Mouse (Mus musculus) forebrain, embryonic 14.5 days (tissue): ENCODE data around the gene Cyp26b1. TPM values are rescaled to one million over a fixed set of nuclear protein-coding genes. Genes with fewer than 3 reads are reported as not detected.

Experiments used
- ATAC-seq: fragments of 200-750 bp; cut with Nextera tagmentation; 2 replicates; pipeline ENCODE4 v1.8.0; 2017; ENCODE audit warnings: mild to moderate bottlenecking, moderate library complexity
- DNase-seq: peaks from one replicate; pipeline ENCODE4 v3.0.0-alpha.2; 2015; ENCODE audit warnings: low spot score
- H3K27ac ChIP-seq: fragments of 300-500 bp; sonication (generic); 2 replicates; pipeline ENCODE4 v1.5.1; 2014; ENCODE audit warnings: low read depth, mild to moderate bottlenecking, control low read depth, low read length, moderate library complexity
- H3K27me3 ChIP-seq: fragments of 300-500 bp; sonication (generic); replicated peaks from 2 replicates; pipeline ENCODE4 v1.6.1; 2014; ENCODE audit warnings: low read length, control low read depth, mixed read lengths; ENCODE audit not compliant: control insufficient read depth, insufficient read depth
- H3K36me3 ChIP-seq: fragments of 300-500 bp; sonication (generic); 2 replicates; pipeline ENCODE4 v1.6.1; 2014; ENCODE audit warnings: low read length, control low read depth; ENCODE audit not compliant: control insufficient read depth, insufficient read depth
- H3K4me1 ChIP-seq: fragments of 300-500 bp; sonication (generic); 2 replicates; pipeline ENCODE4 v1.6.1; 2014; ENCODE audit warnings: antibody characterized with exemption, low read length, control low read depth; ENCODE audit not compliant: control insufficient read depth, insufficient read depth
- H3K4me2 ChIP-seq: fragments of 300-500 bp; sonication (generic); 2 replicates; pipeline ENCODE4 v1.6.1; 2014; ENCODE audit warnings: mild to moderate bottlenecking, control low read depth, low read length
- H3K4me3 ChIP-seq: fragments of 300-500 bp; sonication (generic); 2 replicates; pipeline ENCODE4 v1.5.1; 2014; ENCODE audit warnings: low read depth, low read length, control low read depth
- H3K9ac ChIP-seq: fragments of 300-500 bp; sonication (generic); 2 replicates; pipeline ENCODE4 v1.6.1; 2014; ENCODE audit warnings: mild to moderate bottlenecking, low read length, control low read depth, moderate library complexity
- H3K9me3 ChIP-seq: fragments of 300-500 bp; sonication (generic); replicated peaks from 2 replicates; pipeline ENCODE4 v1.6.1; 2016; ENCODE audit warnings: low read length, control low read depth, mixed read lengths; ENCODE audit not compliant: control insufficient read depth
- WGBS: fragments of 180-500 bp; shearing (Covaris S2); extraction: QIAGEN DNeasy Blood & Tissue Kit; methylation state at CpG from one replicate; pipeline ENCODE4 v1.1.7; 2014; 5-methylcytosine and 5-hydroxymethylcytosine counted together
- polyA plus RNA-seq: library from polyadenylated mRNA; unstranded; fragments of >200 nt; fragmentation: Nextera tagmentation; extraction: Ambion mirVana; gene quantifications from 2 replicates; pipeline ENCODE4 v1.2.1, GENCODE M21; 2014

Cyp26b1 gene
- polyA plus RNA-seq: 1.5 and 2.6 TPM in 2 replicates

- H3K4me3 ChIP-seq: no peak within 1 kb of the TSS
- no peak for DNase-seq
- no peak within 1 kb of the TSS for H3K4me2 ChIP-seq
- no peaks in the 10 kb centered on the region for H3K9me3 ChIP-seq
- no peak within 1 kb of the TSS for H3K9ac ChIP-seq
- no peak within 1 kb of the TSS for H3K27ac ChIP-seq
- no peak for ATAC-seq
- H3K36me3 ChIP-seq: no peaks in the 10 kb centered on the region
- WGBS: 79% methylated on average over 9 of the region's 10 CpGs
- peaks cover 19% of the 10 kb centered on the region for H3K27me3 ChIP-seq
- H3K4me1 ChIP-seq: no peaks in the 10 kb centered on the region
Observed at GRCm38 (mm10) chr6:84593693-84594092, at the start of gene Cyp26b1. Cyp26b1 (minus strand) TSS chr6:84593908.

GRCm38 (mm10) chr6:84641062-84641431 is 47.3 kb upstream of the Cyp26b1 start:
- Histone ChIP-seq H3K27me3 (no peaks in the 10 kb centered on the region), H3K4me3 (no peak overlapping the region), H3K9ac (no peak overlapping the region), H3K36me3 (no peaks in the 10 kb centered on the region), H3K4me1 (no peaks in the 10 kb centered on the region), H3K9me3 (no peaks in the 10 kb centered on the region), H3K27ac (no peak overlapping the region), H3K4me2 (no peak overlapping the region)
- WGBS: 85% methylated on average over 4 of the region's 4 CpGs
- no peak for ATAC-seq
- DNase-seq: no peak

- Histone ChIP-seq H3K27ac (no peak overlapping the region), H3K9ac (no peak overlapping the region), H3K27me3 (no peaks in the 10 kb centered on the region), H3K4me2 (no peak overlapping the region), H3K9me3 (no peaks in the 10 kb centered on the region), H3K4me3 (no peak overlapping the region), H3K4me1 (no peaks in the 10 kb centered on the region), H3K36me3 (no peaks in the 10 kb centered on the region)
- DNase-seq: no peak
- no peak for ATAC-seq
- WGBS: 81% methylated on average over 9 of the region's 9 CpGs
Observed at GRCm38 (mm10) chr6:84640324-84641061, 46.8 kb upstream of the Cyp26b1 start.

- Histone ChIP-seq H3K9me3 (no peaks in the 10 kb centered on the region), H3K27me3 (no peaks in the 10 kb centered on the region), H3K4me2 (no peak overlapping the region), H3K27ac (no peak overlapping the region), H3K9ac (no peak overlapping the region), H3K4me3 (no peak overlapping the region), H3K36me3 (no peaks in the 10 kb centered on the region), H3K4me1 (no peaks in the 10 kb centered on the region)
- ATAC-seq (no peak), DNase-seq (no peak)
Observed at GRCm38 (mm10) chr6:84638206-84638605, 44.5 kb upstream of the Cyp26b1 start.

- Histone ChIP-seq H3K4me1 (no peaks in the 10 kb centered on the region), H3K27me3 (no peaks in the 10 kb centered on the region), H3K27ac (no peak overlapping the region), H3K4me2 (no peak overlapping the region), H3K4me3 (no peak overlapping the region), H3K9ac (no peak overlapping the region), H3K9me3 (no peaks in the 10 kb centered on the region), H3K36me3 (no peaks in the 10 kb centered on the region)
- DNase-seq (no peak), ATAC-seq (no peak)
- WGBS: 94% methylated on average over 2 of the region's 2 CpGs
Observed at GRCm38 (mm10) chr6:84631588-84631987, 37.9 kb upstream of the Cyp26b1 start.

- no peak overlapping the region for H3K4me3 ChIP-seq
- no peak for ATAC-seq
Observed at GRCm38 (mm10) chr6:84630276-84630675, 36.6 kb upstream of the Cyp26b1 start.

GRCm38 (mm10) chr6:84628831-84629230 is 35.1 kb upstream of the Cyp26b1 start:
- H3K4me3 ChIP-seq: no peak overlapping the region
- H3K4me2 ChIP-seq: no peak overlapping the region
- H3K36me3 ChIP-seq: no peaks in the 10 kb centered on the region
- H3K27ac ChIP-seq: no peak overlapping the region
- H3K27me3 ChIP-seq: no peaks in the 10 kb centered on the region
- 92% methylated on average over 5 of the region's 5 CpGs for WGBS
- no peak for ATAC-seq
- H3K9me3 ChIP-seq: no peaks in the 10 kb centered on the region
- no peak for DNase-seq
- H3K4me1 ChIP-seq: no peaks in the 10 kb centered on the region
- no peak overlapping the region for H3K9ac ChIP-seq

More at GRCm38 (mm10) chr6:84630276-84630675, 36.6 kb upstream of the Cyp26b1 start:
- WGBS: 72% methylated on average over 1 of the region's 1 CpGs
- H3K9ac ChIP-seq: no peak overlapping the region
- H3K4me2 ChIP-seq: no peak overlapping the region
- no peak overlapping the region for H3K27ac ChIP-seq
- no peaks in the 10 kb centered on the region for H3K36me3 ChIP-seq
- H3K4me1 ChIP-seq: no peaks in the 10 kb centered on the region
- DNase-seq: no peak
- H3K27me3 ChIP-seq: no peaks in the 10 kb centered on the region
- no peaks in the 10 kb centered on the region for H3K9me3 ChIP-seq

- Histone ChIP-seq H3K9me3 (no peaks in the 10 kb centered on the region), H3K9ac (no peak overlapping the region), H3K27me3 (no peaks in the 10 kb centered on the region), H3K4me3 (no peak overlapping the region), H3K4me1 (no peaks in the 10 kb centered on the region), H3K27ac (no peak overlapping the region), H3K36me3 (no peaks in the 10 kb centered on the region), H3K4me2 (no peak overlapping the region)
- ATAC-seq: no peak
- no peak for DNase-seq
- WGBS: 87% methylated on average over 2 of the region's 2 CpGs
Observed at GRCm38 (mm10) chr6:84626398-84626797, 32.7 kb upstream of the Cyp26b1 start.

GRCm38 (mm10) chr6:84619166-84619565 is 25.5 kb upstream of the Cyp26b1 start:
- no peaks in the 10 kb centered on the region for H3K9me3 ChIP-seq
- H3K4me1 ChIP-seq: no peaks in the 10 kb centered on the region
- no peak for DNase-seq
- 87% methylated on average over 6 of the region's 6 CpGs for WGBS
- no peaks in the 10 kb centered on the region for H3K27me3 ChIP-seq
- peaks cover 10% of the 10 kb centered on the region; the same call in 1 of the 2 replicates for H3K36me3 ChIP-seq
- H3K4me2 ChIP-seq: no peak overlapping the region
- no peak overlapping the region for H3K27ac ChIP-seq
- H3K4me3 ChIP-seq: no peak overlapping the region
- H3K9ac ChIP-seq: no peak overlapping the region
- no peak for ATAC-seq
